Mouse (Mus musculus): ENCODE results near the gene Usp25.

The Usp25 gene

GRCm38 (mm10) chr16:77034751-77035150, 21.2 kb downstream of the Usp25 start:
- DNase-seq (ENCODE audit: low read depth) = no peak

- no peak for DNase-seq (ENCODE audit: low read depth)
Measured at GRCm38 (mm10) chr16:77041573-77041972, 28.1 kb downstream of the Usp25 start.

- DNase-seq (ENCODE audit: low read depth) = no peak
Measured at GRCm38 (mm10) chr16:77043499-77043898, 30.0 kb downstream of the Usp25 start.

- no peak for DNase-seq (ENCODE audit: low read depth)
Measured at GRCm38 (mm10) chr16:77054184-77054583, 40.7 kb downstream of the Usp25 start.

DNA sequence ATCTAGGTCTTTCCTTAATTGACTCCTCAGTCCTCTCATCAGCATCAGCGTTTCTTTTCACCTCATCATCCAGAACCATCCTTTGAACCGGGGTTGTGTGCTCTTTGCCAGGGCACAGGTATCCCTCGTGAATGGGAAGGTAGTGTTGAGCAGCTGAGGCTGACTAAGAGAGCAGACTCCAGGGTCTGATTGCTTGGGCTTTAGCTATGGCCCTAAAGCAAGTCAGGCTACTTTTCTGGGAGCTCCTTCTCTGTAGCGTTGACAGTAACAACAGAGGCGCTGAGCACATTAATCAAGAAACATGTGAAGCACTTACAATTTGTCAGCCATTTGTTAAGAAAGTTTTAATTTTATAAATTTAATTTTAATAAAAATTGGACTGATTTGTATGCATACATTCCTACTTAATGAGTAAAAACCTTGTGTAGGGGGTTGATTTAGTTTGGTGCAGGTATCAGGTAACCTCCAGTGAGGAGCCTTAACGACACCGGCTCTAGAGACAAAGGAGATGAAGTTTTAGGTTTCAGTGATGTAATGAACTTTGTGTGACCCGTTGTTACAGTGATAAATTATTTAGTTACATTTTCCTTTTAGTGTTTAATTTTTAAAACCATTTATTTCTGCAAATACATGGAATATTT, 42.1 kb downstream of the Usp25 start:
- DNase-seq (ENCODE audit: low read depth) = no peak

GRCm38 (mm10) chr16:77056160-77056520, 42.6 kb downstream of the Usp25 start:
- no peak for DNase-seq (ENCODE audit: low read depth)

DNA sequence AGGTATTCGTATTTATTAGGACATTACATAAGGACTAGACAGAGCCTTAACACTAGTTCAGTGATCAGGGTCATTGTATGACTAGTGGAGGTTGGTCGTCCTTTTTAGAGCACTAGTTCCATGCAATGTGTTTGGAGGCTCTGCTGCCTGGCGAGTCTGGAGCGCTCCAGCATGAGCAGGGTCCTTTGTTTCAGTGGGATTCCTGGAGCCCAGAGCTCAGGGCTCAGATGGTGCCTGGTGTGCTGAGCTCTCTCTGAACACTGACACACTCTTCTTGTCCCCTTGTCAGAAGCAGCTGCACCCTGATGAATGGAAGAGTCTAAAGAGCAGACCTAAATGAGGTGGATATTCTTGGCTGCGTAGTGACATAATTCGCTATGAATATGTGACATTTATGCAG, 45.1 kb downstream of the Usp25 start:
- no peak for DNase-seq (ENCODE audit: low read depth)

- no peak for DNase-seq (ENCODE audit: low read depth)
Measured at GRCm38 (mm10) chr16:77060166-77060565, 46.7 kb downstream of the Usp25 start.

GRCm38 (mm10) chr16:77063916-77064315, 50.4 kb downstream of the Usp25 start:
- DNase-seq (ENCODE audit: low read depth) = no peak

- DNase-seq (ENCODE audit: low read depth) = no peak
Measured at GRCm38 (mm10) chr16:77076954-77077735, 63.6 kb downstream of the Usp25 start.

- no peak for DNase-seq (ENCODE audit: low read depth)
Measured at GRCm38 (mm10) chr16:77077736-77078005, 64.2 kb downstream of the Usp25 start.

- no peak for DNase-seq (ENCODE audit: low read depth)
Measured at GRCm38 (mm10) chr16:77084071-77084470, 70.6 kb downstream of the Usp25 start.

GRCm38 (mm10) chr16:77089806-77090205, 76.3 kb downstream of the Usp25 start:
- DNase-seq (ENCODE audit: low read depth) = no peak

GRCm38 (mm10) chr16:77093526-77093925, 80.0 kb downstream of the Usp25 start:
- DNase-seq (ENCODE audit: low read depth) = peak; percentile 13

GRCm38 (mm10) chr16:77095017-77095551, 81.6 kb downstream of the Usp25 start:
- DNase-seq (ENCODE audit: low read depth) = peak; percentile 50

- DNase-seq (ENCODE audit: low read depth) = peak; percentile 68
Measured at GRCm38 (mm10) chr16:77099018-77099869, 85.7 kb downstream of the Usp25 start.

- DNase-seq (ENCODE audit: low read depth) = no peak
Measured at GRCm38 (mm10) chr16:77103637-77104264, 90.2 kb downstream of the Usp25 start.

DNA sequence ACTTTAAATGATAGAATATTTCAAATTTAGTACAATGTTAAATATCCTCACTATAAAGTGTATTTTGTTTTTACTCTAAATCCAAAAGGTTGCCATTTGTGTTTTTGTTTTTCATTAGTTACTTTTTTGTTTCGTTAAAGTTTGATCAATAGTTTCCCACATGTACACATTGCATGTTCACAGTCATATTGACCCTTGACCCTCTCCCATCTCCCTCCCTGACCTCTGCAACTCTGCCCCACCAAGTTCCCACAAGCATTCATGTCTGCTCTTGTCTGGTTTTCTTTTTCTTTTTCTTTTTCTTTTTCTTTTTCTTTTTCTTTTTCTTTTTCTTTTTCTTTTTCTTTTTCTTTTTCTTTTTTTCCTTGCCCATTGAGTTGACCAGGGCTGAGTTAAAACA, 97.8 kb downstream of the Usp25 start:
- DNase-seq (ENCODE audit: low read depth) = no peak

- no peak for DNase-seq (ENCODE audit: low read depth)
Measured at GRCm38 (mm10) chr16:77125908-77126307, 112.4 kb downstream of the Usp25 start.

GRCm38 (mm10) chr16:77128683-77129082, 115.2 kb downstream of the Usp25 start:
- DNase-seq (ENCODE audit: low read depth) = no peak

DNA sequence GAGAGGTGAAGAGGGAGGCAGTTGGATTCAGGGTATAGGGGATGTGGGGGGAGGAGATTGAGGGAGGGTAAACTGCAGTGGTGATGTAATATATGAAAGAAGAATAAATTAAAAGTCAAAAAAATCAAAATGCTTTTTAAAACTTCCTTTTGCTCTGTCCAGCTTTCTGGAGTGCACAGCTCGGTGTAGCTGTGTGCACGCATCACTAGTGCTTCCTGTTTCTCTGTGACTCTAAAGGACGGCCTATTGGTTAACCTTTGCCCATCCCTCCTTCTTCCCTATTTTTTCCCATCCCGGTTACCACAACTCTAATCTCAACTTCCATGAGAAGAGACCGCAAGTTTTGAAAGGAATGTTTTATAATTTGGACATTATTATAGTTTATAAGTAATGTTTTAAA, 119.5 kb downstream of the Usp25 start:
- DNase-seq (ENCODE audit: low read depth) = no peak

DNA sequence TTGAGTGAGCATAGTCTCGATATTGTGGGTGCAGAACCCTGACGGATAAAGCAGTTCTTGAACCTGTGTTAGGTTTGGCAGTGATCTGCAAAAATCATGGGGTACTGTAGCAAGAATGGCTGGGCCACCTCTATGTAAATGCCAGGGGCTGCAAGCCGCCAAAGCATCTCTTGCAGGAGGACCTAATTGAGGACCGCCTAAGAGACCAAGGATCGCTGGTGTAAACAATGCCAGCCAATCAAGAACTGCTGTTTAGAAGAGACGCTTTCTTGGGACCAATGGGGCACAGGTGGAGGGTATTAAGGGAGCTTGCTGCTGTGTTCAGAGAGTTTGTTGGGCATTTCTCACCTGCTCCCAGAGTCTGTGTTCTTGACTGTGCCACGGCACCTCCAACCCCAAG, 127.1 kb downstream of the Usp25 start:
- no peak for DNase-seq (ENCODE audit: low read depth)

All from naive thymus-derived CD4-positive, alpha-beta T cell, adult 2 months (primary cell).